Mouse (Mus musculus): ENCODE measurements around the gene Col4a1. TPM values are rescaled to one million over a fixed set of nuclear protein-coding genes. Genes with fewer than 3 reads are reported as not detected.

The Col4a1 gene
- polyA plus RNA-seq, 1 experiment from 2014 or later: 30.2 TPM

- H3K9me3 ChIP-seq (ENCODE audit: control insufficient read depth, low read length): no peaks in the 10 kb centered on the region
Observed at GRCm38 (mm10) chr8:11224178-11224577, 88.4 kb downstream of the Col4a1 start.

GRCm38 (mm10) chr8:11221353-11221752 is 91.3 kb downstream of the Col4a1 start:
- Histone ChIP-seq H3K9ac (replicated peaks; ENCODE audit: low read depth, low read length) (no peak overlapping the region), H3K27me3 (ENCODE audit: control insufficient read depth, insufficient read depth, low read length) (no peaks in the 10 kb centered on the region), H3K4me3 (ENCODE audit: low read depth, low read length) (no peak overlapping the region), H3K36me3 (ENCODE audit: control insufficient read depth, insufficient read depth, low read length) (no peaks in the 10 kb centered on the region), H3K4me2 (ENCODE audit: low read depth, low read length) (no peak overlapping the region), H3K27ac (ENCODE audit: low read depth, low read length) (no peak overlapping the region), H3K9me3 (ENCODE audit: control insufficient read depth, low read length) (no peaks in the 10 kb centered on the region), H3K4me1 (ENCODE audit: control insufficient read depth, insufficient read depth, low read length) (no peaks in the 10 kb centered on the region)
- 92% methylated on average over 5 of the region's 5 CpGs for WGBS
- ATAC-seq (ENCODE audit: low read depth): no peak

More at GRCm38 (mm10) chr8:11224178-11224577, 88.4 kb downstream of the Col4a1 start:
- Histone ChIP-seq H3K4me1 (ENCODE audit: control insufficient read depth, insufficient read depth, low read length) (no peaks in the 10 kb centered on the region), H3K27ac (ENCODE audit: low read depth, low read length) (no peak overlapping the region), H3K27me3 (ENCODE audit: control insufficient read depth, insufficient read depth, low read length) (no peaks in the 10 kb centered on the region), H3K4me3 (ENCODE audit: low read depth, low read length) (no peak overlapping the region), H3K4me2 (ENCODE audit: low read depth, low read length) (no peak overlapping the region), H3K9ac (replicated peaks; ENCODE audit: low read depth, low read length) (no peak overlapping the region), H3K36me3 (ENCODE audit: control insufficient read depth, insufficient read depth, low read length) (no peaks in the 10 kb centered on the region)
- no peak for ATAC-seq (ENCODE audit: low read depth)
- 76% methylated on average over 7 of the region's 7 CpGs for WGBS

- Histone ChIP-seq H3K9me3 (ENCODE audit: control insufficient read depth, low read length) (no peaks in the 10 kb centered on the region), H3K27ac (ENCODE audit: low read depth, low read length) (no peak overlapping the region), H3K4me3 (ENCODE audit: low read depth, low read length) (no peak overlapping the region), H3K36me3 (ENCODE audit: control insufficient read depth, insufficient read depth, low read length) (no peaks in the 10 kb centered on the region), H3K4me1 (ENCODE audit: control insufficient read depth, insufficient read depth, low read length) (no peaks in the 10 kb centered on the region), H3K4me2 (ENCODE audit: low read depth, low read length) (no peak overlapping the region), H3K9ac (replicated peaks; ENCODE audit: low read depth, low read length) (no peak overlapping the region), H3K27me3 (ENCODE audit: control insufficient read depth, insufficient read depth, low read length) (no peaks in the 10 kb centered on the region)
- no peak for ATAC-seq (ENCODE audit: low read depth)
- WGBS: 89% methylated on average over 6 of the region's 6 CpGs
Observed at GRCm38 (mm10) chr8:11219282-11219681, 93.3 kb downstream of the Col4a1 start.

GRCm38 (mm10) chr8:11215231-11215630 is 97.4 kb downstream of the Col4a1 start:
- Histone ChIP-seq H3K27ac (ENCODE audit: low read depth, low read length) (no peak overlapping the region), H3K4me2 (ENCODE audit: low read depth, low read length) (no peak overlapping the region), H3K36me3 (ENCODE audit: control insufficient read depth, insufficient read depth, low read length) (no peaks in the 10 kb centered on the region), H3K4me3 (ENCODE audit: low read depth, low read length) (no peak overlapping the region), H3K27me3 (ENCODE audit: control insufficient read depth, insufficient read depth, low read length) (no peaks in the 10 kb centered on the region), H3K9me3 (ENCODE audit: control insufficient read depth, low read length) (no peaks in the 10 kb centered on the region), H3K9ac (replicated peaks; ENCODE audit: low read depth, low read length) (no peak overlapping the region), H3K4me1 (ENCODE audit: control insufficient read depth, insufficient read depth, low read length) (no peaks in the 10 kb centered on the region)
- WGBS: 32% methylated on average over 1 of the region's 1 CpGs
- ATAC-seq (ENCODE audit: low read depth): peak; percentile 84

- Histone ChIP-seq H3K9me3 (ENCODE audit: control insufficient read depth, low read length) (no peaks in the 10 kb centered on the region), H3K4me2 (ENCODE audit: low read depth, low read length) (no peak overlapping the region), H3K27ac (ENCODE audit: low read depth, low read length) (no peak overlapping the region), H3K36me3 (ENCODE audit: control insufficient read depth, insufficient read depth, low read length) (no peaks in the 10 kb centered on the region), H3K4me3 (ENCODE audit: low read depth, low read length) (no peak overlapping the region), H3K4me1 (ENCODE audit: control insufficient read depth, insufficient read depth, low read length) (0 out of 2 replicates have a peak, but pooled peaks cover 4% of the 10 kb centered on the region), H3K27me3 (ENCODE audit: control insufficient read depth, insufficient read depth, low read length) (no peaks in the 10 kb centered on the region), H3K9ac (replicated peaks; ENCODE audit: low read depth, low read length) (no peak overlapping the region)
- 83% methylated on average over 8 of the region's 8 CpGs for WGBS
- ATAC-seq (ENCODE audit: low read depth): no peak
Observed at GRCm38 (mm10) chr8:11206509-11206908, 106.1 kb downstream of the Col4a1 start.

GRCm38 (mm10) chr8:11205532-11205931 is 107.1 kb downstream of the Col4a1 start:
- Histone ChIP-seq H3K9ac (replicated peaks; ENCODE audit: low read depth, low read length) (no peak overlapping the region), H3K27me3 (ENCODE audit: control insufficient read depth, insufficient read depth, low read length) (no peaks in the 10 kb centered on the region), H3K9me3 (ENCODE audit: control insufficient read depth, low read length) (no peaks in the 10 kb centered on the region), H3K4me3 (ENCODE audit: low read depth, low read length) (no peak overlapping the region), H3K36me3 (ENCODE audit: control insufficient read depth, insufficient read depth, low read length) (no peaks in the 10 kb centered on the region), H3K27ac (ENCODE audit: low read depth, low read length) (no peak overlapping the region), H3K4me1 (ENCODE audit: control insufficient read depth, insufficient read depth, low read length) (0 out of 2 replicates have a peak, but pooled peaks cover 4% of the 10 kb centered on the region), H3K4me2 (ENCODE audit: low read depth, low read length) (no peak overlapping the region)
- 90% methylated on average over 9 of the region's 9 CpGs for WGBS
- no peak for ATAC-seq (ENCODE audit: low read depth)

GRCm38 (mm10) chr8:11203260-11204110 is 109.1 kb downstream of the Col4a1 start:
- Histone ChIP-seq H3K36me3 (ENCODE audit: control insufficient read depth, insufficient read depth, low read length) (no peaks in the 10 kb centered on the region), H3K27ac (ENCODE audit: low read depth, low read length) (no peak overlapping the region), H3K4me3 (ENCODE audit: low read depth, low read length) (no peak overlapping the region), H3K27me3 (ENCODE audit: control insufficient read depth, insufficient read depth, low read length) (no peaks in the 10 kb centered on the region), H3K9ac (replicated peaks; ENCODE audit: low read depth, low read length) (no peak overlapping the region), H3K4me2 (ENCODE audit: low read depth, low read length) (no peak overlapping the region), H3K4me1 (ENCODE audit: control insufficient read depth, insufficient read depth, low read length) (0 out of 2 replicates have a peak, but pooled peaks cover 4% of the 10 kb centered on the region), H3K9me3 (ENCODE audit: control insufficient read depth, low read length) (no peaks in the 10 kb centered on the region)
- WGBS: 58% methylated on average over 12 of the region's 12 CpGs
- peak; percentile 66; the same call in 1 of the 2 replicates for ATAC-seq (ENCODE audit: low read depth)

GRCm38 (mm10) chr8:11198650-11199049 is 114.0 kb downstream of the Col4a1 start:
- ATAC-seq (ENCODE audit: low read depth): no peak
- 80% methylated on average over 7 of the region's 7 CpGs for WGBS

GRCm38 (mm10) chr8:11197988-11198387 is 114.6 kb downstream of the Col4a1 start:
- no peak for ATAC-seq (ENCODE audit: low read depth)
- Histone ChIP-seq H3K27me3 (ENCODE audit: control insufficient read depth, insufficient read depth, low read length) (no peaks in the 10 kb centered on the region), H3K4me3 (ENCODE audit: low read depth, low read length) (no peak overlapping the region), H3K4me1 (ENCODE audit: control insufficient read depth, insufficient read depth, low read length) (0 out of 2 replicates have a peak, but pooled peaks cover 1% of the 10 kb centered on the region), H3K4me2 (ENCODE audit: low read depth, low read length) (no peak overlapping the region), H3K9me3 (ENCODE audit: control insufficient read depth, low read length) (no peaks in the 10 kb centered on the region), H3K36me3 (ENCODE audit: control insufficient read depth, insufficient read depth, low read length) (no peaks in the 10 kb centered on the region), H3K27ac (ENCODE audit: low read depth, low read length) (no peak overlapping the region), H3K9ac (replicated peaks; ENCODE audit: low read depth, low read length) (no peak overlapping the region)
- 85% methylated on average over 3 of the region's 3 CpGs for WGBS

More at GRCm38 (mm10) chr8:11198650-11199049, 114.0 kb downstream of the Col4a1 start:
- H3K4me1 ChIP-seq (ENCODE audit: control insufficient read depth, insufficient read depth, low read length): 0 out of 2 replicates have a peak, but pooled peaks cover 4% of the 10 kb centered on the region
- no peak overlapping the region for H3K27ac ChIP-seq (ENCODE audit: low read depth, low read length)
- no peaks in the 10 kb centered on the region for H3K27me3 ChIP-seq (ENCODE audit: control insufficient read depth, insufficient read depth, low read length)
- no peaks in the 10 kb centered on the region for H3K36me3 ChIP-seq (ENCODE audit: control insufficient read depth, insufficient read depth, low read length)
- H3K9ac ChIP-seq (replicated peaks; ENCODE audit: low read depth, low read length): no peak overlapping the region
- H3K4me2 ChIP-seq (ENCODE audit: low read depth, low read length): no peak overlapping the region
- no peaks in the 10 kb centered on the region for H3K9me3 ChIP-seq (ENCODE audit: control insufficient read depth, low read length)
- H3K4me3 ChIP-seq (ENCODE audit: low read depth, low read length): no peak overlapping the region
